Mouse (Mus musculus): Measurements from ENCODE around the gene Azgp1. TPM values are rescaled to one million over a fixed set of nuclear protein-coding genes. Genes with fewer than 3 reads are reported as not detected.
"Not testable (repeated sequence)": the region's sequence is repeated elsewhere in the genome, so short reads cannot be mapped to it uniquely, and the experiment has no call there.

The Azgp1 gene
- total RNA-seq, 2 experiments from 2014 or later: not detected

GRCm38 (mm10) chr5:138020961-138021479 lies 39.7 kb downstream of the Azgp1 start, which contains the start of the genes Smok3a and Smok3b:
Gene Smok3a, plus strand, starts transcription at chr5:138021261.
Gene Smok3b, plus strand, starts transcription at chr5:138021429.
- DNase-seq (ENCODE audit: low spot score in 2 of 2): not testable (repeated sequence)

Other genes with a start within 250 kb of the Azgp1 start
- gene Nyap1, start 239.9 kb upstream of the Azgp1 start, total RNA-seq (2021): 10 to 100 TPM; 80.1 to 82.0 TPM
- 100 to 1,000 TPM; 139 to 145 TPM for gene Tsc22d4, start 235.8 kb upstream of the Azgp1 start, total RNA-seq (2021)
- 10 to 100 TPM; 23.7 to 25.7 TPM for gene Ppp1r35, start 202.7 kb upstream of the Azgp1 start, total RNA-seq (2021)
- gene Mepce, start 193.9 kb upstream of the Azgp1 start, total RNA-seq (2021): 10 to 100 TPM; 39.1 to 50.2 TPM
- 1 to 10 TPM; 5.9 to 7.6 TPM for gene Zcwpw1, start 193.7 kb upstream of the Azgp1 start, total RNA-seq (2021)
- gene Pilra, start 145.2 kb upstream of the Azgp1 start, total RNA-seq (2021): under 1 TPM; 0.51 to 0.91 TPM
- not detected for gene Pilrb1, start 123.4 kb upstream of the Azgp1 start, total RNA-seq (2021)
- under 1 TPM in 1 of 2 experiments, not detected in 1; 0.19 TPM for gene Pilrb2, start 109.7 kb upstream of the Azgp1 start, total RNA-seq (2021)
- gene Cyp3a13, start 59.9 kb upstream of the Azgp1 start, total RNA-seq (2021): under 1 TPM in 1 of 2 experiments, not detected in 1; 0.19 TPM
- 10 to 100 TPM; 13.0 to 15.0 TPM for gene Gjc3, start 18.4 kb upstream of the Azgp1 start, total RNA-seq (2021)
- gene Smok3a, start 39.7 kb downstream of the Azgp1 start, total RNA-seq (2021): not detected
- gene Smok3b, start 39.9 kb downstream of the Azgp1 start, total RNA-seq (2021): not detected
- not detected for gene Smok3c, start 71.7 kb downstream of the Azgp1 start, total RNA-seq (2021)
- 10 to 100 TPM; 40.5 to 42.3 TPM for gene Zkscan1, start 103.6 kb downstream of the Azgp1 start, total RNA-seq (2021)
- 10 to 100 TPM; 17.2 to 17.4 TPM for gene Zscan21, start 135.4 kb downstream of the Azgp1 start, total RNA-seq (2021)
- gene Zfp113, start 174.2 kb downstream of the Azgp1 start, total RNA-seq (2021): 10 to 100 TPM; 11.2 to 12.6 TPM
- gene Cops6, start 179.6 kb downstream of the Azgp1 start, total RNA-seq (2021): 100 to 1,000 TPM; 142 to 146 TPM
- gene Ap4m1, start 190.5 kb downstream of the Azgp1 start, total RNA-seq (2021): 10 to 100 TPM; 19.9 to 22.1 TPM
- 10 to 100 TPM; 14.0 to 15.7 TPM for gene Mcm7, start 190.9 kb downstream of the Azgp1 start, total RNA-seq (2021)
- gene Taf6, start 205.9 kb downstream of the Azgp1 start, total RNA-seq (2021): 10 to 100 TPM; 42.4 to 43.2 TPM
- gene Cnpy4, start 206.0 kb downstream of the Azgp1 start, total RNA-seq (2021): 10 to 100 TPM; 13.0 to 16.3 TPM
- 1 to 10 TPM; 8.6 TPM for gene Mblac1, start 212.8 kb downstream of the Azgp1 start, total RNA-seq (2021)
- under 1 TPM; 0.23 to 0.26 TPM for gene Nxpe5, start 244.4 kb downstream of the Azgp1 start, total RNA-seq (2021)

Data from left cerebral cortex, adult 18-20 months (tissue).